Mouse (Mus musculus) neural tube, embryonic 14.5 days (tissue): ENCODE results near the gene St8sia6. TPM values are rescaled to one million over a fixed set of nuclear protein-coding genes. Genes with fewer than 3 reads are reported as not detected.

Experiments
- ATAC-seq: fragments of 200-750 bp; cut with Nextera tagmentation; 2 replicates; pipeline ENCODE4 v1.8.0; 2017; ENCODE audit warnings: low read depth, mild to moderate bottlenecking, moderate TSS enrichment, moderate library complexity
- H3K27ac ChIP-seq: fragments of 300-500 bp; sonication (generic); 2 replicates; pipeline ENCODE4 v1.5.1; 2014; ENCODE audit warnings: low read depth, mild to moderate bottlenecking, control low read depth, low read length, moderate library complexity, mixed read lengths
- H3K27me3 ChIP-seq: fragments of 300-500 bp; sonication (generic); 2 replicates; pipeline ENCODE4 v1.6.1; 2014; ENCODE audit warnings: low read length; ENCODE audit not compliant: control insufficient read depth, insufficient read depth
- H3K36me3 ChIP-seq: fragments of 300-500 bp; sonication (generic); 2 replicates; pipeline ENCODE4 v1.6.1; 2014; ENCODE audit warnings: low read length, mixed read lengths; ENCODE audit not compliant: control insufficient read depth, insufficient read depth
- H3K4me1 ChIP-seq: fragments of 300-500 bp; sonication (generic); 2 replicates; pipeline ENCODE4 v1.6.1; 2014; ENCODE audit warnings: low read length; ENCODE audit not compliant: control insufficient read depth, insufficient read depth
- H3K4me2 ChIP-seq: fragments of 300-500 bp; sonication (generic); 2 replicates; pipeline ENCODE4 v1.6.1; 2014; ENCODE audit warnings: mild to moderate bottlenecking, low read depth, low read length, control low read depth
- H3K4me3 ChIP-seq: fragments of 300-500 bp; sonication (generic); 2 replicates; pipeline ENCODE4 v1.5.1; 2014; ENCODE audit warnings: low read depth, low read length, control low read depth, mixed read lengths
- H3K9ac ChIP-seq: fragments of 300-500 bp; sonication (generic); replicated peaks from 2 replicates; pipeline ENCODE4 v1.6.1; 2014; ENCODE audit warnings: low read depth, mild to moderate bottlenecking, control low read depth, low read length, mixed read lengths
- H3K9me3 ChIP-seq: fragments of 300-500 bp; sonication (generic); 2 replicates; pipeline ENCODE4 v1.6.1; 2016; ENCODE audit warnings: low read length; ENCODE audit not compliant: control insufficient read depth
- whole genome bisulfite sequencing: fragments of 180-500 bp; shearing (Covaris S2); extraction: QIAGEN DNeasy Blood & Tissue Kit; methylation state at CpG from one replicate; pipeline ENCODE4 v1.1.7; 2014; 5-methylcytosine and 5-hydroxymethylcytosine counted together
- polyA plus RNA-seq: library from polyadenylated mRNA; unstranded; fragments of >200 nt; fragmentation: Nextera tagmentation; extraction: Ambion mirVana; gene quantifications from 2 replicates; pipeline ENCODE4 v1.2.1, GENCODE M21; 2014

Gene St8sia6
- polyA plus RNA-seq, 1 experiment from 2014 or later = 4.3 TPM

GRCm38 (mm10) chr2:13750777-13751176, 43.1 kb downstream of the St8sia6 start:
- Histone ChIP-seq H3K36me3 (no peaks in the 10 kb centered on the region), H3K27me3 (no peaks in the 10 kb centered on the region), H3K4me1 (no peaks in the 10 kb centered on the region), H3K27ac (no peak overlapping the region), H3K9me3 (no peaks in the 10 kb centered on the region), H3K9ac (no peak overlapping the region), H3K4me2 (no peak overlapping the region), H3K4me3 (no peak overlapping the region)
- no peak for ATAC-seq
- WGBS = 82% methylated on average over 1 of the region's 1 CpGs

GRCm38 (mm10) chr2:13750089-13750488, 43.8 kb downstream of the St8sia6 start:
- Histone ChIP-seq H3K4me1 (no peaks in the 10 kb centered on the region), H3K27ac (no peak overlapping the region), H3K36me3 (no peaks in the 10 kb centered on the region), H3K27me3 (no peaks in the 10 kb centered on the region), H3K4me2 (no peak overlapping the region), H3K4me3 (no peak overlapping the region), H3K9me3 (no peaks in the 10 kb centered on the region), H3K9ac (no peak overlapping the region)
- 65% methylated on average over 1 of the region's 1 CpGs for WGBS
- ATAC-seq = no peak

- no peak overlapping the region for H3K4me2 ChIP-seq
- 63% methylated on average over 1 of the region's 1 CpGs for WGBS
- no peak for ATAC-seq
- H3K27ac ChIP-seq = no peak overlapping the region
- no peaks in the 10 kb centered on the region for H3K4me1 ChIP-seq
- H3K9me3 ChIP-seq = no peaks in the 10 kb centered on the region
- H3K4me3 ChIP-seq = no peak overlapping the region
- no peak overlapping the region for H3K9ac ChIP-seq
- no peaks in the 10 kb centered on the region for H3K36me3 ChIP-seq
- no peaks in the 10 kb centered on the region for H3K27me3 ChIP-seq
These were observed 44.7 kb downstream of the St8sia6 start for GRCm38 (mm10) chr2:13749176-13749575.

GRCm38 (mm10) chr2:13747576-13747975, 46.3 kb downstream of the St8sia6 start:
- H3K9me3 ChIP-seq = no peaks in the 10 kb centered on the region
- no peak overlapping the region for H3K27ac ChIP-seq
- 97% methylated on average over 1 of the region's 1 CpGs for WGBS
- no peak overlapping the region for H3K4me3 ChIP-seq
- no peaks in the 10 kb centered on the region for H3K4me1 ChIP-seq
- no peak overlapping the region for H3K4me2 ChIP-seq
- H3K9ac ChIP-seq = no peak overlapping the region
- H3K27me3 ChIP-seq = no peaks in the 10 kb centered on the region
- no peak for ATAC-seq
- no peaks in the 10 kb centered on the region for H3K36me3 ChIP-seq

- ATAC-seq = no peak
- no peaks in the 10 kb centered on the region for H3K9me3 ChIP-seq
- H3K4me3 ChIP-seq = no peak overlapping the region
- 97% methylated on average over 1 of the region's 1 CpGs for WGBS
- no peak overlapping the region for H3K9ac ChIP-seq
- no peak overlapping the region for H3K27ac ChIP-seq
- no peaks in the 10 kb centered on the region for H3K4me1 ChIP-seq
- H3K4me2 ChIP-seq = no peak overlapping the region
- no peaks in the 10 kb centered on the region for H3K36me3 ChIP-seq
- H3K27me3 ChIP-seq = no peaks in the 10 kb centered on the region
These were observed 47.8 kb downstream of the St8sia6 start for GRCm38 (mm10) chr2:13746023-13746422.

GRCm38 (mm10) chr2:13738704-13739103, 55.2 kb downstream of the St8sia6 start:
- no peaks in the 10 kb centered on the region for H3K36me3 ChIP-seq
- H3K27ac ChIP-seq = no peak overlapping the region
- no peaks in the 10 kb centered on the region for H3K4me1 ChIP-seq
- H3K4me2 ChIP-seq = no peak overlapping the region
- no peak overlapping the region for H3K9ac ChIP-seq
- H3K27me3 ChIP-seq = no peaks in the 10 kb centered on the region
- no peak for ATAC-seq
- 18% methylated on average over 7 of the region's 7 CpGs for WGBS
- no peaks in the 10 kb centered on the region for H3K9me3 ChIP-seq
- no peak overlapping the region for H3K4me3 ChIP-seq

GRCm38 (mm10) chr2:13727901-13728300, 66.0 kb downstream of the St8sia6 start:
- ATAC-seq = no peak
- WGBS = 76% methylated on average over 2 of the region's 2 CpGs
- H3K4me1 ChIP-seq = no peaks in the 10 kb centered on the region
- H3K9ac ChIP-seq = no peak overlapping the region
- no peaks in the 10 kb centered on the region for H3K9me3 ChIP-seq
- H3K36me3 ChIP-seq = no peaks in the 10 kb centered on the region
- H3K4me2 ChIP-seq = no peak overlapping the region
- no peak overlapping the region for H3K27ac ChIP-seq
- H3K4me3 ChIP-seq = no peak overlapping the region
- H3K27me3 ChIP-seq = no peaks in the 10 kb centered on the region

- no peak overlapping the region for H3K27ac ChIP-seq
- no peaks in the 10 kb centered on the region for H3K4me1 ChIP-seq
- no peak overlapping the region for H3K4me2 ChIP-seq
- no peak overlapping the region for H3K9ac ChIP-seq
- H3K27me3 ChIP-seq = no peaks in the 10 kb centered on the region
- no peak overlapping the region for H3K4me3 ChIP-seq
- no peak for ATAC-seq
- WGBS = 80% methylated on average over 3 of the region's 3 CpGs
- no peaks in the 10 kb centered on the region for H3K9me3 ChIP-seq
- no peaks in the 10 kb centered on the region for H3K36me3 ChIP-seq
These were observed 68.3 kb downstream of the St8sia6 start for GRCm38 (mm10) chr2:13725592-13725991.

- no peak overlapping the region for H3K4me2 ChIP-seq
- no peak overlapping the region for H3K9ac ChIP-seq
- no peak for ATAC-seq
- H3K4me1 ChIP-seq = no peaks in the 10 kb centered on the region
- H3K9me3 ChIP-seq = no peaks in the 10 kb centered on the region
- H3K36me3 ChIP-seq = no peaks in the 10 kb centered on the region
- WGBS = 74% methylated on average over 4 of the region's 4 CpGs
- H3K27ac ChIP-seq = no peak overlapping the region
- no peak overlapping the region for H3K4me3 ChIP-seq
- H3K27me3 ChIP-seq = no peaks in the 10 kb centered on the region
These were observed 71.6 kb downstream of the St8sia6 start for GRCm38 (mm10) chr2:13722241-13722640.
